Mouse (Mus musculus): ENCODE measurements around the gene Nupr1.

- no peak for TF ChIP-seq TAL1 (IDR thresholded peaks at IDR 0.05; ENCODE audit: low read length)
- no peak for TF ChIP-seq GATA1 (IDR thresholded peaks at IDR 0.05; ENCODE audit: low read length)
These were observed 34.8 kb downstream of the Nupr1 start for GRCm38 (mm10) chr7:126595890-126596289.

Measured in erythroblast, embryonic 14.5 days (primary cell).